Mouse (Mus musculus) heart, embryonic 14.5 days (tissue): ENCODE data around the gene Car15. TPM values are rescaled to one million over a fixed set of nuclear protein-coding genes. Genes with fewer than 3 reads are reported as not detected.

Experiments used
- ATAC-seq: fragments of 200-750 bp; cut with Nextera tagmentation; 2 replicates; pipeline ENCODE4 v1.8.0; 2017; ENCODE audit warnings: low read depth, moderate TSS enrichment; ENCODE audit not compliant: insufficient number of reproducible peaks, insufficient read depth, low FRiP score
- H3K27ac ChIP-seq, 2 experiments: fragments of 200-500 bp in 1 of 2; fragments of 300-500 bp in 1 of 2; sonication (generic) in 1 of 2; replicated peaks in 1 of 2; 2 replicates each; pipeline ENCODE4 v1.5.1; 2012 to 2014; ENCODE audit warnings: low read depth in 2 of 2, low read length in 2 of 2, control low read depth in 1 of 2, mild to moderate bottlenecking in 1 of 2, mixed read lengths in 1 of 2; ENCODE audit not compliant: control insufficient read depth in 1 of 2, insufficient read depth in 1 of 2
- H3K27me3 ChIP-seq: fragments of 300-500 bp; sonication (generic); 2 replicates; pipeline ENCODE4 v1.6.1; 2014; ENCODE audit warnings: mild to moderate bottlenecking, low read length, control low read depth; ENCODE audit not compliant: control insufficient read depth, insufficient read depth
- H3K36me3 ChIP-seq: fragments of 300-500 bp; sonication (generic); 2 replicates; pipeline ENCODE4 v1.6.1; 2014; ENCODE audit warnings: mild to moderate bottlenecking, control low read depth, low read length, mixed read lengths; ENCODE audit not compliant: control insufficient read depth, insufficient read depth
- H3K4me1 ChIP-seq, 2 experiments: fragments of 200-500 bp in 1 of 2; fragments of 300-500 bp in 1 of 2; sonication (generic) in 1 of 2; 2 replicates each; pipeline ENCODE4 v1.6.1; 2012 to 2014; ENCODE audit warnings: low read length in 2 of 2, control low read depth in 1 of 2, mixed read lengths in 1 of 2; ENCODE audit not compliant: control insufficient read depth in 2 of 2, insufficient read depth in 2 of 2
- H3K4me2 ChIP-seq: fragments of 300-500 bp; sonication (generic); 2 replicates; pipeline ENCODE4 v1.6.1; 2014; ENCODE audit warnings: mild to moderate bottlenecking, low read length
- H3K4me3 ChIP-seq, 2 experiments: fragments of 200-500 bp in 1 of 2; fragments of 300-500 bp in 1 of 2; sonication (generic) in 1 of 2; 2 replicates each; pipeline ENCODE4 v1.5.1; 2012 to 2014; ENCODE audit warnings: low read length in 2 of 2, mild to moderate bottlenecking in 2 of 2, control low read depth in 1 of 2, low read depth in 1 of 2, moderate library complexity in 1 of 2; ENCODE audit not compliant: control insufficient read depth in 1 of 2, insufficient read depth in 1 of 2
- H3K9ac ChIP-seq: fragments of 300-500 bp; sonication (generic); 2 replicates; pipeline ENCODE4 v1.6.1; 2014; ENCODE audit warnings: mild to moderate bottlenecking, low read length
- H3K9me3 ChIP-seq: fragments of 300-500 bp; sonication (generic); 2 replicates; pipeline ENCODE4 v1.6.1; 2016; ENCODE audit warnings: low read length, control low read depth; ENCODE audit not compliant: control insufficient read depth
- WGBS: fragments of 180-500 bp; shearing (Covaris S2); extraction: QIAGEN DNeasy Blood & Tissue Kit; methylation state at CpG from one replicate; pipeline ENCODE4 v1.1.7; 2014; 5-methylcytosine and 5-hydroxymethylcytosine counted together
- polyA plus RNA-seq: library from polyadenylated mRNA; unstranded; fragments of >200 nt; fragmentation: Nextera tagmentation; extraction: Ambion mirVana; gene quantifications from 2 replicates; pipeline ENCODE4 v1.2.1, GENCODE M21; 2014

The Car15 gene
- polyA plus RNA-seq, 1 experiment from 2014 or later: 1.0 TPM

DNA sequence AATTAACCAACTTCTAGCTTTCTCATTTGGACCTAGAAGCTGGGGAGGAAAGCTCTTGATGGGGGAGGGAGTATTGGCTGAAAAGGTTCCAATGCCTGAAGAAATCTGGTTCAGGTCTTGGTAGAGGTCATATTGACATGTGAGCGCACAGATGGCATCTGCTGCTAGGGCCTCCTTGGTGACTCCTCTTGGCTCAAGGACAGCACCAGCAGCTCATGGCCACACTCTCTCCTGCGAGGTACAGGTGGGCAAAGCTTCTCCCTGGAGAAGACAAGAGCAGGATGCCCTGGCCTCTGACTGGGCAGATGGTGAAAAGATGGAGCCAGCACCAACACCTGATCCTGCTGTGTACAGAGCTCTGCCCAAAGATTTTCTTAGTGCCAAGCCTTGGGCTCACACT is 11.7 kb downstream of the Car15 start:
- no peaks in the 10 kb centered on the region for H3K4me1 ChIP-seq
- H3K9me3 ChIP-seq: no peaks in the 10 kb centered on the region
- no peak overlapping the region for H3K4me3 ChIP-seq
- no peak overlapping the region for H3K27ac ChIP-seq
- H3K36me3 ChIP-seq: no peaks in the 10 kb centered on the region
- peaks cover 29% of the 10 kb centered on the region for H3K27me3 ChIP-seq
- 78% methylated on average over 2 of the region's 2 CpGs for WGBS
- no peak overlapping the region for H3K9ac ChIP-seq
- no peak for ATAC-seq
- no peak overlapping the region for H3K4me2 ChIP-seq

DNA sequence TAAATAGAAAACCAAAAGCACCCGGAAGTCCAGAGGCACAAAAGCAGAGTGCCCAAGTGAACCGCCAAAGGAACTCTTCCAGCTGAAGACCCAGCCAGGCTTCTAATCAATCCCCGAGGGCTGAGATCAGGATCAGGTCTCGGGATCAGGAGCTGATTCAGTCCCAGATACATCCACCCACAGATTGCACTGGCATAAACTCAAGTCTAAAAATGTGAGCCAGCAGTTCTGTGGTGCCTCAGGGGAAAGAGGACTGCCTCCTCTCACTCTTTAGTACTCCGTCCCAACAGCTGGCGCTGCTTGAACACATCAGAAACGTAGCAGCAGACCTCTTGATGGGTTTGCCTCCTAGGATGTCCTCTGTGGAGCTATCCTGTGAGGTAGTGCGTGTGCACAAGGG is 21.6 kb downstream of the Car15 start:
- Histone ChIP-seq H3K4me1 (peaks cover 2 to 8% of the 10 kb centered on the region in 2 experiments; a peak in 3 of 4 replicates), H3K27ac (no peak overlapping the region), H3K36me3 (no peaks in the 10 kb centered on the region), H3K9me3 (no peaks in the 10 kb centered on the region), H3K4me2 (no peak overlapping the region), H3K9ac (no peak overlapping the region), H3K27me3 (peaks cover 9% of the 10 kb centered on the region), H3K4me3 (no peak overlapping the region)
- WGBS: 83% methylated on average over 8 of the region's 8 CpGs
- ATAC-seq: no peak

DNA sequence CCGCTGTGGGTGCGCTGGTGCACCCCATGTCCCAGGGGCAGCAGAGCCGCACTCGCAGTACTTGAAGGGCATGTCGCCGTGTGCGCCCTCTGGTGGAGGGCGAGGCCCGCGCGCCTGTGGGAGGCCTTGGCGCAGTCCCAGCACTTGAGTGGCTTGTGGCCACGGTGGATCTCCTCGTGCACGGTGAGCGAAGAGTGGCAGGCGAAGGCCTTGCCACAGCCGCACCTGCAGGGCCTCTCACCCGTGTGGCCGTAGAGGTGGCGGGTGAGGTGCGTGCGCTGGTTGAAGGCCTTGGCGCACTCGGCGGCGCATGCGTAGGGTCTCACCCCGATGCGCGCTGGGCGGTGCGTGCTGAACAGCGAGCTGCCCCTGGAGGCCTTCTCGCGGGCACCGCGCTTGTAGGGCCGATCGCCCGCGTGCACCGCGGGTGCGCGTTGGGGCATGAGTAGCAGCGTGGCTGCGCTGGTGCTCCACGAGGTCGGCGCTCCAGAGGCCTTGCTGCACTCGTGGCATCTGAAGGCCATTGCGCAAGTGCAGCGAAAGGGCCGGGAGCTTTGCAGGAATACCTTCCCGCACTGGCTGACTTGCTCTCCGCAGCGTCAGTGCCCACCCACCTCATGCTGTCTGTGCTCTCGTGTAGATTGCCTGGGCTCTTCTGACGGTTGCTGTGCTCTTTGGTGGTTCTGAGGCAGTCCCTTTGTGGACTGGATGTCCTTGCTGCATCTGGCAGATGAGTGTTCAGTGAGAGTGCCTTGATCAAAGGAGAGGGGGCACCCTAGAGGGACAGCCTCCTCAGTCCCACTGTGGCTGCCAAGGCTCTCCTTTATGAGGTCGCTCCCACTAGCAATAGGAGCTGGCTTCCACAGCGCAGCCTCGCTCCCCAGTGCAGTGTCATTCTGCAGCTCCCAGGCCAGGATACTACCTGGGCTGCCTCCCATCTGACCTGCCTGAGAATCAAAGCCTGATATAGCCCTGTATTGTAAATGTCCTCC is 22.5 kb downstream of the Car15 start:
- Histone ChIP-seq H3K4me1 (peaks cover 2 to 10% of the 10 kb centered on the region in 2 experiments; a peak in 3 of 4 replicates), H3K4me3 (peak overlapping the region; percentile 50 to 52), H3K9ac (peak overlapping the region; percentile 70), H3K4me2 (peak overlapping the region; percentile 80), H3K9me3 (no peaks in the 10 kb centered on the region), H3K36me3 (no peaks in the 10 kb centered on the region), H3K27ac (no peak overlapping the region), H3K27me3 (peaks cover 9% of the 10 kb centered on the region)
- ATAC-seq: peak; percentile 57
- 3% methylated on average over 59 of the region's 63 CpGs for WGBS

GRCm38 (mm10) chr16:17813173-17813572 is 25.0 kb downstream of the Car15 start:
- Histone ChIP-seq H3K27me3 (peaks cover 13% of the 10 kb centered on the region), H3K4me3 (no peak overlapping the region), H3K27ac (no peak overlapping the region), H3K36me3 (no peaks in the 10 kb centered on the region), H3K9ac (peak overlapping the region; percentile 11; the same call in 1 of the 2 replicates), H3K4me1 (peaks cover 9 to 27% of the 10 kb centered on the region in 2 experiments; a peak in 3 of 4 replicates), H3K9me3 (no peaks in the 10 kb centered on the region), H3K4me2 (no peak overlapping the region)
- ATAC-seq: no peak
- 25% methylated on average over 4 of the region's 4 CpGs for WGBS

DNA sequence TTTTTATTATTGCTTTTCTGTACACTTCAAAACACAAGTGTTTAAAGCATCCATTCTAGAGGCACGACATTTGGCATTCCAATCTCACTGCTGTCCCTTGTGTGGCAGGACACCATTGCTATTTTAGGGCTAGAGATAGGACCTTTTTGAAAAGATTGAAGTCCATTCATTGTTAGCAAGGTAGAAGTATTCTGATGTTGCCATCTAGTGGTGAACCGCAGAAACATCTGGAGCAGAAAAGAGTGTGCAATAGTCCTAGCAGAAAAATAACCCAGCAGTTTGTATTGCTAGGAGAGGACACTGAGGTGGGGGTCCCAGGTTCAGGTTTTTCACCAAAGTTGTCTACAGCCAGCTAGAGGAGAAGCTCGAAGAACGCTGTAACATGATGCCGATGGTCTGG is 26.0 kb downstream of the Car15 start:
- Histone ChIP-seq H3K27me3 (peaks cover 17% of the 10 kb centered on the region), H3K4me2 (no peak overlapping the region), H3K9me3 (no peaks in the 10 kb centered on the region), H3K4me3 (no peak overlapping the region), H3K9ac (no peak overlapping the region), H3K36me3 (peaks cover 4% of the 10 kb centered on the region; the same call in 1 of the 2 replicates), H3K4me1 (peaks cover 13 to 34% of the 10 kb centered on the region in 2 experiments; a peak in 3 of 4 replicates), H3K27ac (no peak overlapping the region)
- 4% methylated on average over 5 of the region's 5 CpGs for WGBS
- ATAC-seq: no peak

GRCm38 (mm10) chr16:17809711-17810110 is 28.5 kb downstream of the Car15 start:
- Histone ChIP-seq H3K27ac (peak overlapping the region; percentile 18 to 50; a peak in 3 of 4 replicates), H3K27me3 (peaks cover 29% of the 10 kb centered on the region), H3K4me3 (no peak overlapping the region), H3K4me1 (peaks cover 20 to 40% of the 10 kb centered on the region in 2 experiments; a peak in 3 of 4 replicates), H3K9ac (no peak overlapping the region), H3K36me3 (peaks cover 7% of the 10 kb centered on the region; the same call in 1 of the 2 replicates), H3K9me3 (no peaks in the 10 kb centered on the region), H3K4me2 (no peak overlapping the region)
- ATAC-seq: 0 out of 2 replicates have a peak, but pooled peaks have one; percentile 5
- WGBS: 39% methylated on average over 7 of the region's 7 CpGs

GRCm38 (mm10) chr16:17809125-17809524 is 29.0 kb downstream of the Car15 start:
- peak overlapping the region; percentile 18 to 41; a peak in 3 of 4 replicates for H3K27ac ChIP-seq
- no peak overlapping the region for H3K4me3 ChIP-seq
- no peak overlapping the region for H3K4me2 ChIP-seq
- H3K9ac ChIP-seq: no peak overlapping the region
- peaks cover 34% of the 10 kb centered on the region for H3K27me3 ChIP-seq
- no peak for ATAC-seq
- H3K9me3 ChIP-seq: no peaks in the 10 kb centered on the region
- WGBS: 79% methylated on average over 4 of the region's 4 CpGs
- peaks cover 7% of the 10 kb centered on the region; the same call in 1 of the 2 replicates for H3K36me3 ChIP-seq
- H3K4me1 ChIP-seq: peaks cover 24 to 46% of the 10 kb centered on the region in 2 experiments; a peak in 3 of 4 replicates
